Comparison of ENCODE assay signal across 20 mouse cellular contexts in genomic region chr13:30949181-30949580, GRCm38 (mm10). TPM values are rescaled to one million over a fixed set of nuclear protein-coding genes. Genes with fewer than 3 reads are reported as not detected.
"Had no signal": no experiment of that assay in that cellular context is flagged by ENCODE, and none has a peak within 500 bp of the region (broad histone marks: within the 10 kb centered on the region; RNA-seq: fewer than 3 reads in every experiment).

No protein-coding gene starts in this region.

- DNase-seq: kidney, adult 2 months; kidney, postnatal 14 days; layer of hippocampus, postnatal 36 days; lung, embryonic 14.5 days; lung, postnatal 10 days; lung, postnatal 4 days; thymus, adult 18-20 months; thymus, postnatal 14 days had no signal

- H3K27me3 ChIP-seq: kidney, embryonic 15.5 days; limb, embryonic 15.5 days; liver, embryonic 12.5 days; midbrain, embryonic 13.5 days; neural tube, embryonic 12.5 days had no signal

- H3K4me2 ChIP-seq: kidney, embryonic 15.5 days; limb, embryonic 15.5 days; liver, embryonic 12.5 days; lung, embryonic 14.5 days; midbrain, embryonic 13.5 days; neural tube, embryonic 12.5 days had no signal

- H3K27ac ChIP-seq: kidney, embryonic 15.5 days; limb, embryonic 15.5 days; liver, embryonic 12.5 days; midbrain, embryonic 13.5 days; neural tube, embryonic 12.5 days had no signal

- H3K9me3 ChIP-seq: kidney, embryonic 15.5 days; limb, embryonic 15.5 days; liver, embryonic 12.5 days; midbrain, embryonic 13.5 days; neural tube, embryonic 12.5 days had no signal

- H3K4me3 ChIP-seq: kidney, embryonic 15.5 days; limb, embryonic 15.5 days; liver, embryonic 12.5 days; midbrain, embryonic 13.5 days; neural tube, embryonic 12.5 days had no signal

- ATAC-seq: intestine, embryonic 16.5 days; liver, embryonic 12.5 days; midbrain, embryonic 13.5 days had no signal

- H3K4me1 ChIP-seq: kidney, embryonic 15.5 days; midbrain, embryonic 13.5 days; neural tube, embryonic 12.5 days had no signal

- H3K36me3 ChIP-seq: kidney, embryonic 15.5 days; limb, embryonic 15.5 days; liver, embryonic 12.5 days had no signal

- H3K9ac ChIP-seq: kidney, embryonic 15.5 days; limb, embryonic 15.5 days; liver, embryonic 12.5 days; lung, embryonic 14.5 days; midbrain, embryonic 13.5 days; neural tube, embryonic 12.5 days had no signal

RNA-seq across cellular contexts. Expression of gene Hus1b, which starts 1.6 kb away (rescaled TPM):
- polyA plus RNA-seq: intestine, embryonic 16.5 days; kidney, adult 2 months; kidney, embryonic 15.5 days; limb, embryonic 11.5 days; limb, embryonic 15.5 days; midbrain, embryonic 13.5 days; neural tube, embryonic 12.5 days; stomach, embryonic 16.5 days had no signal

RNA-seq across cellular contexts. Expression of gene Gm5447, which starts 24.8 kb away (rescaled TPM):
- total RNA-seq: layer of hippocampus, postnatal 36 days; left cerebral cortex, adult 8-10 months; left cerebral cortex, postnatal 25 days; megakaryocyte-erythroid progenitor cell, adult 5-6 weeks had no signal
- polyA plus RNA-seq: kidney, embryonic 15.5 days; limb, embryonic 11.5 days; liver, embryonic 12.5 days; liver, embryonic 16.5 days; lung, embryonic 14.5 days; neural tube, embryonic 12.5 days had no signal
